Mouse (Mus musculus): Measurements from ENCODE around the gene Spata3. TPM values are rescaled to one million over a fixed set of nuclear protein-coding genes. Genes with fewer than 3 reads are reported as not detected.
"Not testable (repeated sequence)": the region's sequence is repeated elsewhere in the genome, so short reads cannot be mapped to it uniquely, and the experiment has no call there.

Spata3 gene
- polyA plus RNA-seq, 1 experiment from 2014 or later = not detected

DNA sequence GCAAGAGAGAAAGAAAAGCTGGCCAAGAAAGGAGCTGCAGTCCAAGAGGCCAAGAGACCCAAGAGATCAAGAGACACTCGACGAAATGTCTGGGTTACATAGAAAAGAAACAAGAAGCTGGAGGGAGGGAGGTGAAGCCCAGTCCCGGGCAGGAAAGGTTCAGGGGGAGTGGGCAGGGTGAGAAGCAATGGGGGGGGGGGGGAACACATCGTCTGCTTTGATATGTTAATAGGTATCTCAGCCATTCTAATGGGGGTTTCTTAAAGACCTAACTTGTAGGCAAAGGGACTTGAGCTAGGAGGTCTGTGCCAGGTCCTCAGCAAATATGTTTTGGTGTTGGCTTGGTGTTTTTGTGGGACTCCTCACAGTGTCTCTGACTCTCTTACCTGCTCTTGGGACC, 23.1 kb upstream of the Spata3 start:
- H3K9ac ChIP-seq = no peak overlapping the region
- H3K27me3 ChIP-seq = no peaks in the 10 kb centered on the region
- WGBS = 67% methylated on average over 4 of the region's 4 CpGs
- H3K36me3 ChIP-seq = no peaks in the 10 kb centered on the region
- no peaks in the 10 kb centered on the region for H3K4me1 ChIP-seq
- no peak for ATAC-seq (ENCODE audit: insufficient number of reproducible peaks, low FRiP score, low TSS enrichment, low read depth)
- no peak overlapping the region for H3K4me3 ChIP-seq (replicated peaks)
- no peak overlapping the region for H3K27ac ChIP-seq (replicated peaks)
- no peak overlapping the region for H3K4me2 ChIP-seq (replicated peaks)
- H3K9me3 ChIP-seq (replicated peaks) = no peaks in the 10 kb centered on the region

DNA sequence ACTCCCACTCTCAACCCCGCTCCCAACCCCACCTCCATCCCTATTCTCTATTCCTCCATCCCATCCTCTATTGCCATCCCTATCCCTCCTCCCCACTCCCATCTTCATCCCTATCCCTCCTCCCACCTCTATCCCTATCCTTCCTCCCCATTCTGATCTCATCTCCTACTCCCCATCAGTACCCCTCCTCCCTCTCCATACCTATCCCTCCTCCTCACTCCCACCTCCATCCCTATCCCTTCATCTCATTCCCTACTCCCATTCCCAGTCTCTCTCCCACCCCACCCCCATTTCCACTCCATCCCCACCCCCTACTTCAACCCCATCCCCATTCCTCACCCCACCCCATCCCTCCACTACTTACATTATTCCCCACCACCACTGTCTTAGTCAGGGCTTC, 19.4 kb upstream of the Spata3 start:
- 92% methylated on average over 1 of the region's 1 CpGs for WGBS
- Histone ChIP-seq H3K9ac (no peak overlapping the region), H3K4me1 (0 out of 2 replicates have a peak, but pooled peaks cover 5% of the 10 kb centered on the region)

DNA sequence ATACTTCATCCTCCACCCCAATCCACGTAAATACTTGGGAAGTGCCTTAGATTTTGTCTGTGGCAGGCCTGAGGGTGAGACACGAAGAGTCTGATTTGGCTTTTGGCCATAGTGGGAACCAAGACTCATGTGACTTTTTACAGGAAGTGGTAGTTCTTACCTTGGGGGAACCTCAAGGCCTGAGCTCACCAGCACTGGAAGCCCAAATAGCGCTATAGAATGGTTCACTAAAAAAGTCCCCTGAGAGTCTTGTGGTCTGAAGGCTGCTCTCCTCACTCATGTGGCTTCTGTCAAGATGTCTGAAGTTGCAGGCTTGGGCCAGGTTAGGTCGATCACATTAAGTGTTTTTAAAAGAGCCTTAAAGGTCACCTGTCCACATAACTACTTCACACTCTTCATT, 18.6 kb upstream of the Spata3 start:
- Histone ChIP-seq H3K9me3 (replicated peaks) (no peaks in the 10 kb centered on the region), H3K9ac (no peak overlapping the region), H3K36me3 (no peaks in the 10 kb centered on the region), H3K27me3 (no peaks in the 10 kb centered on the region), H3K4me3 (replicated peaks) (no peak overlapping the region), H3K4me1 (0 out of 2 replicates have a peak, but pooled peaks cover 5% of the 10 kb centered on the region), H3K4me2 (replicated peaks) (no peak overlapping the region), H3K27ac (replicated peaks) (no peak overlapping the region)
- no peak for ATAC-seq (ENCODE audit: insufficient number of reproducible peaks, low FRiP score, low TSS enrichment, low read depth)
- WGBS = 66% methylated on average over 4 of the region's 4 CpGs

More for the DNA sequence above, 19.4 kb upstream of the Spata3 start:
- Histone ChIP-seq H3K27ac (replicated peaks) (no peak overlapping the region), H3K27me3 (no peaks in the 10 kb centered on the region), H3K4me3 (replicated peaks) (no peak overlapping the region), H3K36me3 (no peaks in the 10 kb centered on the region), H3K4me2 (replicated peaks) (no peak overlapping the region), H3K9me3 (replicated peaks) (no peaks in the 10 kb centered on the region)
- no peak for ATAC-seq (ENCODE audit: insufficient number of reproducible peaks, low FRiP score, low TSS enrichment, low read depth)

DNA sequence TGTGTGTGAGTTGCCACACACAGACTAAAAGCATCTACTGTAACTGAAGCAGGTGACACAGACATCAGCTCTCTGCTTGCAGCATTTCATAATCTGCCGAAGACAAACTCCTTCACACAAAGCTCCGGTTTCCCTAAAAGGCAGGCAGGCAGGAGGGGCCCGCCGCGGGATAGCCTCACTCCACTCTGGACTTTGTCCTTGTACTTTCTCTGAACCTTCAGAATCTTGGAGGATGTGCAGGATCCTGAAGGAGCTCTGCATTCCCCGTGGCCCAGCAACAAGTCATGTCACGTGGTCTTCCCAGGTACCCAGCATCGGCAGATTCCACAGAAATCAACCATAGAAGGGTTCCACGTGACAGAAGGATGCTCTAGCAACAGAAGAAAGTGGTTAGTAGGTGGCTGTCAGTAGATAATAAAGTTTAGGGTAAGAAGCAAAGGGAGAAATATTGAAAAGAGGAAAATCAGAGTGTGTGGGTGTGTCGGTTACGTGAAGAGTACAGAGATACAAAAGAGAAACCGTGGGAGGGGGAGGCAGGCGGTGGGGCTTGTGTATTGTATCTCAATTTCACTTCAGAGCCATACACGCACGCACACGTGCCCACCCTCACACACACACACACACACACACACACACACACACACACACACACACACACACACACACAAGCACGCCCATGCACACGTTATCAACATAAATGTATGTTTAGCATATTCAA, 16.6 kb upstream of the Spata3 start:
- Histone ChIP-seq H3K4me1 (0 out of 2 replicates have a peak, but pooled peaks cover 5% of the 10 kb centered on the region), H3K27ac (replicated peaks) (no peak overlapping the region), H3K9ac (no peak overlapping the region), H3K4me3 (replicated peaks) (no peak overlapping the region), H3K4me2 (replicated peaks) (no peak overlapping the region), H3K27me3 (no peaks in the 10 kb centered on the region), H3K36me3 (no peaks in the 10 kb centered on the region), H3K9me3 (replicated peaks) (no peaks in the 10 kb centered on the region)
- ATAC-seq (ENCODE audit: insufficient number of reproducible peaks, low FRiP score, low TSS enrichment, low read depth) = no peak
- 77% methylated on average over 18 of the region's 18 CpGs for WGBS

GRCm38 (mm10) chr1:86005540-86005939, 11.1 kb upstream of the Spata3 start:
- Histone ChIP-seq H3K4me3 (replicated peaks) (no peak overlapping the region), H3K27ac (replicated peaks) (no peak overlapping the region), H3K4me2 (replicated peaks) (no peak overlapping the region), H3K9me3 (replicated peaks) (no peaks in the 10 kb centered on the region), H3K27me3 (no peaks in the 10 kb centered on the region), H3K36me3 (no peaks in the 10 kb centered on the region), H3K4me1 (no peaks in the 10 kb centered on the region), H3K9ac (no peak overlapping the region)
- no peak for ATAC-seq (ENCODE audit: insufficient number of reproducible peaks, low FRiP score, low TSS enrichment, low read depth)
- 83% methylated on average over 10 of the region's 10 CpGs for WGBS

- Histone ChIP-seq H3K27ac (replicated peaks) (no peak overlapping the region), H3K36me3 (no peaks in the 10 kb centered on the region), H3K9me3 (replicated peaks) (no peaks in the 10 kb centered on the region), H3K4me2 (replicated peaks) (no peak overlapping the region), H3K4me3 (replicated peaks) (no peak overlapping the region), H3K27me3 (no peaks in the 10 kb centered on the region), H3K4me1 (no peaks in the 10 kb centered on the region), H3K9ac (no peak overlapping the region)
- 86% methylated on average over 6 of the region's 6 CpGs for WGBS
- no peak for ATAC-seq (ENCODE audit: insufficient number of reproducible peaks, low FRiP score, low TSS enrichment, low read depth)
Observed at GRCm38 (mm10) chr1:86006040-86006439, 10.6 kb upstream of the Spata3 start.

DNA sequence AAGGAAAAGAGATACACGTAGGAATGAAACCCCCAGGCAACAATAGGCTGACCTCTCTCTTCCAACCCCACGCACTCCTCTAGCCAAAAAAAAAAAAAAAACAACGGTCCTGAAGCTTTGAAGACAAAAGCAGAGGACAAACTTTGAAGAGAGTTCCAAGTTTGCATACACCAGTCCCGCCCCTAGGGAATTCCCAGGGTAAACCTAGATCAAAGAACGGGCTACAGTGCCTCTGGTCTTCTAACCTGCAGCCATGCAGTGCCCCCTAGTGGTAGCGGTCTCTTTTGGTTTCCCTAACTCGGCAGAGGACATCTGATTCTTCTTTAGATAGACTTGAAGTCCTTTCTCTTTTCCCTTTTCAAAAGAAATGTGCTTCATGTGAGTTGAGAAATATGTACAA, 8.8 kb upstream of the Spata3 start:
- Histone ChIP-seq H3K9me3 (replicated peaks) (no peaks in the 10 kb centered on the region), H3K4me1 (no peaks in the 10 kb centered on the region), H3K36me3 (no peaks in the 10 kb centered on the region), H3K4me3 (replicated peaks) (no peak overlapping the region), H3K4me2 (replicated peaks) (0 out of 2 replicates have a peak overlapping the region, but pooled peaks have one; percentile 32), H3K9ac (no peak overlapping the region), H3K27ac (replicated peaks) (no peak overlapping the region), H3K27me3 (no peaks in the 10 kb centered on the region)
- under 1% methylated on average over 7 of the region's 7 CpGs for WGBS
- ATAC-seq (ENCODE audit: insufficient number of reproducible peaks, low FRiP score, low TSS enrichment, low read depth) = peak; percentile 19; the same call in 1 of the 2 replicates

DNA sequence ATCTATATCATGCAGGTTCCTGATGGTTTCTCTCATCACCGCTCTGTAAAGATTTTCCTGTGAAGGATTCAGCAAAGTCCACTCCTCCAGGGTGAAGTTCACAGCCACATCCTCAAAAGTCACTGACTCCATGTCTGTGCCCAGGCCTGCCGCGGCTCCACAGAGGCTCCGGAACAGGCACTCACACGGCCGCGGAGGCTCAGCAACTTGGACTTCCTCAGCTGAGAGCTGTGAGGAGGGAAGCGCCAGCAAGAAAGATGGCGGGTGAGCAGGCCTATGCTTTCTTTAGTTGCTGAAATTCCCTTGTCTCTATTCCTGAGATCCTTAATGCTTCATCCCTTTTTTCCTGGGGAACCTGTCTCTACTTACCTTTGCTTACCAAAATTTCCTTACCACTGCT, 858 bp upstream of the Spata3 start:
- H3K4me1 ChIP-seq; H3K9me3 ChIP-seq (replicated peaks); H3K4me3 ChIP-seq (replicated peaks); H3K9ac ChIP-seq; H3K27ac ChIP-seq (replicated peaks); ATAC-seq (ENCODE audit: insufficient number of reproducible peaks, low FRiP score, low TSS enrichment, low read depth); H3K36me3 ChIP-seq; H3K4me2 ChIP-seq (replicated peaks): not testable (repeated sequence)
- WGBS = 93% methylated on average over 9 of the region's 9 CpGs
- H3K27me3 ChIP-seq = peaks cover 28% of the 10 kb centered on the region

DNA sequence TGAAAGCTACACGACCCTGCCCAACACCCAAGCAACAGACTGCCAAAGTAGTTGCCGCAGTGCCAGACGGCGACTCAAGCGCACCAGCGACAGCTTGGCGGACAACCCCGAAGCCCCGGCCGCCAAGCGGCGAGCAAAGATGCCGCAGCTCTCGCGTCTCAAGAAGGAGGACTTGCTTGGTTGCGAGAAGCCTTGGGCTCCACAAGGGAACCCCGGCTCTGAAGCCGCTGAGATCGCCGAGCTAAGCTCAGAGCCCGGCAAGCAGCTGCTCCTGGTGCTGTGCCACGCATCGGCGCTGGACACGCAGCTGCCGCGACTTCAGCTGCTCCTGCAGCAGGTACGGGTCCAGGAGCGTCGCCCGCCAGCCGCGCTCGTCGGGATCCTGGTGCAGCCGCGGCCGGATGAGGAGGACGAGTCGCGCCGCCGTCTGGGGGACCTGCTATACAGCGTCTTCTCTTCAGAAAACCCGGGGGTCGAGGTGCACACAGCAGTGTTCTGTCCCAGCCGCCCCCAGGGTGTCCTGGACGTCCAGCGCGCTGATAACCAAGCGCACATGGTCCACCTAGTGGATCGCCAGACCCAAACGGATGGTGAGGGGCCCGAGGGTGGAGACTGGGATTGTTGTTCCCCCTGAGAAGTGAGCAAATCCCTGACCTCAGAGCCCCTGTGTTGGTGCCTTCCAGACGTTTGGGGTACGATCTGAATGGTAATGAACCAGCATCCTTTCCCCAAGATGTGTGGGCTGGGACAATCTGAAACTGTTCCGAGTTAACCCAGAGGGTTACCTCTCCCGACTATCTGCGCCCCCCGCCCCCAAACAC, 1.8 kb downstream of the Spata3 start:
- Histone ChIP-seq H3K27ac (replicated peaks) (no peak overlapping the region), H3K9me3 (replicated peaks) (no peaks in the 10 kb centered on the region), H3K36me3 (no peaks in the 10 kb centered on the region), H3K9ac (no peak overlapping the region), H3K4me1 (peaks cover 7% of the 10 kb centered on the region; the same call in 1 of the 2 replicates), H3K4me2 (replicated peaks) (peak overlapping the region; percentile 92), H3K4me3 (replicated peaks) (peak overlapping the region; percentile 47), H3K27me3 (peaks cover 35% of the 10 kb centered on the region)
- 3% methylated on average over 60 of the region's 60 CpGs for WGBS
- 0 out of 2 replicates have a peak, but pooled peaks have one; percentile 19 for ATAC-seq (ENCODE audit: insufficient number of reproducible peaks, low FRiP score, low TSS enrichment, low read depth)

DNA sequence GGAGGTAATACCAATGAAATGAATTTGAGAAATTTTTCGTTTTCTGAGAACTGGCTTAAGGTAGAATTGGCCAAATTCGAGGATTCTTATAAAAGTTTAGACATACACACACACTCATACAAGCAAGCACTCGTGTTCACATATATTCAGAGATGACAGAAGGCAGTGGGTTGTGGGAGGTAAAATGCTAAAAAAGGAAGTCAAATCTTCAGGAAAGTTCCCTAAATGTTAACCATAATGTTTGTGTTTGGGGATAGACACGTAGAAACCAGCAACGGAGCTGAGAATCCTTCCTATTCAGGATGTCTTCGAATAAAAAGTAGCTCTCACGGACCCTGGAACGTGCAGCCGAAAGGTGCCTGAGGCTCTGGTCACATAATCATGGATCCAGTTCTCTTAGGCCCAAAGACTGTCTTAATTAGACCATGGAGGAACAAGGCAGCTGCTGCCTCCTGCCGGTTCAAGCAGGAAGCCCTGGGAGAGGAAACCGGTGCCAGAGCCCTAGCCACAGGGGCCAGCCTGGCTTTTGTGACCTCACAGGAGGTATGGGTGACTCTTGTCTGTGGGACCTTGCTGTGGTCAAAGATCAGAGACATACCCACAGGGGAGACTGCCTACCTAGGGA, 4.9 kb downstream of the Spata3 start:
- no peak overlapping the region for H3K9ac ChIP-seq
- H3K36me3 ChIP-seq = no peaks in the 10 kb centered on the region
- H3K4me2 ChIP-seq (replicated peaks) = no peak overlapping the region
- no peak overlapping the region for H3K4me3 ChIP-seq (replicated peaks)
- H3K27ac ChIP-seq (replicated peaks) = no peak overlapping the region
- no peaks in the 10 kb centered on the region for H3K9me3 ChIP-seq (replicated peaks)
- no peak for ATAC-seq (ENCODE audit: insufficient number of reproducible peaks, low FRiP score, low TSS enrichment, low read depth)
- H3K27me3 ChIP-seq = peaks cover 35% of the 10 kb centered on the region
- 59% methylated on average over 11 of the region's 11 CpGs for WGBS
- peaks cover 7% of the 10 kb centered on the region; the same call in 1 of the 2 replicates for H3K4me1 ChIP-seq

- Histone ChIP-seq H3K4me2 (replicated peaks) (no peak overlapping the region), H3K27me3 (no peaks in the 10 kb centered on the region), H3K4me1 (no peaks in the 10 kb centered on the region), H3K9me3 (replicated peaks) (no peaks in the 10 kb centered on the region), H3K9ac (no peak overlapping the region), H3K36me3 (no peaks in the 10 kb centered on the region), H3K4me3 (replicated peaks) (no peak overlapping the region), H3K27ac (replicated peaks) (no peak overlapping the region)
- no peak for ATAC-seq (ENCODE audit: insufficient number of reproducible peaks, low FRiP score, low TSS enrichment, low read depth)
- 18% methylated on average over 11 of the region's 11 CpGs for WGBS
Observed at GRCm38 (mm10) chr1:86032273-86032987, 15.8 kb downstream of the Spata3 start.
